8 mouse cellular contexts compared by ENCODE assay signal in genomic region chr11:76292398-76292797, GRCm38 (mm10). TPM values are rescaled to one million over a fixed set of nuclear protein-coding genes. Genes with fewer than 3 reads are reported as not detected.
DNase-seq lines count a peak whose midpoint lies in the region; ATAC-seq and TF ChIP-seq lines count a peak whose summit lies in the region.

No protein-coding gene starts in this region.

- no peak overlapping the region for H3K9ac ChIP-seq in intestine, postnatal 0 days (ENCODE audit: low read depth, low read length)

- H3K4me1 ChIP-seq in intestine, postnatal 0 days (replicated peaks; ENCODE audit: control insufficient read depth, insufficient read depth, low read length), result 0 out of 2 replicates have a peak, but pooled peaks cover 4% of the 10 kb centered on the region

- no peak for DNase-seq in layer of hippocampus, adult 2 months (ENCODE audit: low spot score in 2 of 2)
- DNase-seq in layer of hippocampus, postnatal 14 days (ENCODE audit: low spot score in 2 of 2), result no peak
- peak; percentile 47 to 53 for DNase-seq in gastrocnemius, adult 8-10 months (ENCODE audit: low spot score in 2 of 2)
- DNase-seq in lung, postnatal 10 days, result peak; percentile 63
- DNase-seq in natural killer cell, adult 2 months (ENCODE audit: low spot score in 2 of 2), result no peak
- no peak for DNase-seq in cerebellum, adult 9-11 months

- H3K27ac ChIP-seq in layer of hippocampus, adult 2 months, result peak overlapping the region; percentile 11; the same call in 1 of the 2 replicates
- H3K27ac ChIP-seq in intestine, postnatal 0 days (ENCODE audit: low read depth, low read length), result peak overlapping the region; percentile 9; the same call in 1 of the 2 replicates

- H3K36me3 ChIP-seq in intestine, postnatal 0 days (ENCODE audit: control insufficient read depth, insufficient read depth), result no peaks in the 10 kb centered on the region

- 33% methylated on average over 15 of the region's 15 CpGs for WGBS in intestine, postnatal 0 days

- no peak overlapping the region for H3K4me3 ChIP-seq in layer of hippocampus, adult 2 months
- 0 out of 2 replicates have a peak overlapping the region, but pooled peaks have one; percentile 5 for H3K4me3 ChIP-seq in intestine, postnatal 0 days (ENCODE audit: low read depth, low read length)

- no peak for ATAC-seq in intestine, postnatal 0 days
- no peak for ATAC-seq in erythroblast, adult 5-6 weeks (replicated peaks; ENCODE audit: low FRiP score, poor library complexity, severe bottlenecking)

- no peaks in the 10 kb centered on the region for H3K9me3 ChIP-seq in intestine, postnatal 0 days (ENCODE audit: control insufficient read depth)

- H3K4me2 ChIP-seq in intestine, postnatal 0 days (replicated peaks; ENCODE audit: low read depth), result peak overlapping the region; percentile 24; the same call in 1 of the 2 replicates

- no peak for TF ChIP-seq CTCF in layer of hippocampus, adult 2 months (conservative IDR thresholded peaks at IDR 0.05)
- no peak for TF ChIP-seq CTCF in intestine, postnatal 0 days (IDR thresholded peaks at IDR 0.05; ENCODE audit: low read depth)

- H3K27me3 ChIP-seq in intestine, postnatal 0 days (replicated peaks; ENCODE audit: control insufficient read depth, insufficient read depth, low read length), result no peaks in the 10 kb centered on the region

RNA-seq across cellular contexts. Expression of gene Glod4, which starts 48.9 kb away (rescaled TPM):
- 10 to 100 TPM; 49.9 to 56.2 TPM for total RNA-seq in layer of hippocampus, adult 2 months (2021)
- 10 to 100 TPM; 47.8 to 50.4 TPM for total RNA-seq in layer of hippocampus, postnatal 14 days (2021)
- 10 to 100 TPM; 22.0 to 24.5 (median 22.7) TPM for total RNA-seq in gastrocnemius, adult 8-10 months (2022)
- polyA plus RNA-seq in intestine, postnatal 0 days (2015; fragmentation: Nextera tagmentation; extraction: Ambion mirVana), result 68.9 and 77.2 TPM in 2 replicates
- total RNA-seq in erythroblast, adult 5-6 weeks (2015; ENCODE audit: low replicate concordance), result 12.1 and 31.5 TPM in 2 replicates
- 16.7 and 55.0 TPM in 2 replicates for total RNA-seq in erythroblast, adult 5-6 weeks (2017; ENCODE audit: low replicate concordance)

RNA-seq across cellular contexts. Expression of gene Mrm3, which starts 48.9 kb away (rescaled TPM):
- 10 to 100 TPM; 15.7 to 18.3 TPM for total RNA-seq in layer of hippocampus, adult 2 months (2021)
- total RNA-seq in layer of hippocampus, postnatal 14 days (2021), result 10 to 100 TPM; 15.7 to 15.8 TPM
- total RNA-seq in gastrocnemius, adult 8-10 months (2022), result 10 to 100 TPM; 12.8 to 14.7 (median 13.1) TPM
- 8.4 and 8.9 TPM in 2 replicates for polyA plus RNA-seq in intestine, postnatal 0 days (2015; fragmentation: Nextera tagmentation; extraction: Ambion mirVana)
- 2.7 and 4.2 TPM in 2 replicates for total RNA-seq in erythroblast, adult 5-6 weeks (2015; ENCODE audit: low replicate concordance)
- total RNA-seq in erythroblast, adult 5-6 weeks (2017; ENCODE audit: low replicate concordance), result 3.2 and 4.7 TPM in 2 replicates

Comparison
In these comparisons a context has a peak if more than half of its experiments do, and no peak if none do; other contexts are left out.
1. DNase-seq: peak in gastrocnemius, adult 8-10 months (2 of 2) and lung, postnatal 10 days (single experiment); none in layer of hippocampus, adult 2 months (0 of 2), layer of hippocampus, postnatal 14 days (0 of 2), natural killer cell, adult 2 months (0 of 2) and cerebellum, adult 9-11 months (single experiment).